Mouse (Mus musculus): ENCODE results near the gene Olfr351. TPM values are rescaled to one million over a fixed set of nuclear protein-coding genes. Genes with fewer than 3 reads are reported as not detected.

Gene Olfr351
- not detected in 2 replicates for polyA plus RNA-seq (2012)

DNA sequence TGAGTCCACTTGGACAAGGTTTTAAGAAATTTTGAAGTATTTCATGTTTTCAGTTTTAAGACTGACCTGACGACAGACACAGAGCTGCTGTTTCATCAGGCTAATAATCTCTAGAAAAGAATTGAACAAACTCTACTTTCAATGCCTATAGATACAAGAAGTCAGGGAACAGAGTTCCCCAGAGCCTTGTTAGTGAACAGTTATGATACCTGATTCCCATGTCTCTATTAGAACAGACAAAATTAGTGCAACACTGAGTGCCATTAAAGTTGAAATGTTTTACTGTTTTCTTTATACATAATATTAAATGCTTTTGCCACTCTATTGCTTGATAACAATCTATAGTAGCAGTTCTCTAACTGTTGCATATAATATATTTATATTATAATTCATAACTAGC, at the start of gene Olfr351:
Gene Olfr351, minus strand, starts transcription at position 101 of the 400 bp plus-strand sequence.
- Histone ChIP-seq H3K9me3 (ENCODE audit: control insufficient read depth, low read length) (peaks cover 11% of the 10 kb centered on the region), H3K36me3 (ENCODE audit: control insufficient read depth) (no peaks in the 10 kb centered on the region), H3K4me1 (ENCODE audit: control insufficient read depth) (no peaks in the 10 kb centered on the region), H3K27me3 (ENCODE audit: control insufficient read depth) (no peaks in the 10 kb centered on the region), H3K4me3 (replicated peaks) (no peak within 1 kb of the TSS)
- TF ChIP-seq TAL1 (IDR thresholded peaks at IDR 0.05; ENCODE audit: low read length) (no peak), GATA1 (IDR thresholded peaks at IDR 0.05; ENCODE audit: low read length) (no peak)

GRCm38 (mm10) chr2:36905380-36905779, 42.9 kb upstream of the Olfr351 start, which contains the start of gene Olfr354:
Gene Olfr354, plus strand, starts transcription at chr2:36905680.
- H3K36me3 ChIP-seq (ENCODE audit: control insufficient read depth) = no peaks in the 10 kb centered on the region
- H3K4me3 ChIP-seq (replicated peaks) = no peak within 1 kb of the TSS
- TF ChIP-seq GATA1 (IDR thresholded peaks at IDR 0.05; ENCODE audit: low read length) (no peak), TAL1 (IDR thresholded peaks at IDR 0.05; ENCODE audit: low read length) (no peak)

DNA sequence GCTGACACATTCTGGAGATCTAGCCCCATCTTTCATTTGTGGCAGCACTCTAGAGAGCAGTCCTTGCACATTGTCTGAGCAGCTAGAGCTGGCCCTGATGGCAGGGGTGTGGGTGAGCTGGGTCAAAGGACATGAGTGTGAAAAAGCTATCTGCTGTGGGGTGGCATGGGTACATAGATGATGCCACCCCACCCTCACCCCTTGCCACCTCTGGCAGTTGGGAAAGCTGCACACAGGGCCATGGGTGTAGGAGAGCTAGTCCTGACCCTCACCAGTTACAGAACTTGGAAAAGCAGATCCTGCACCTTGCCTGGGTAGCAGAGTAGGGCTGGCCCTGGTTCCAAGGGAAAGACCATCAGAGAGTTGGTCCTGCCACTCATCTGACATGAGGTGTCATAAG, 34.7 kb upstream of the Olfr351 start:
- no peak overlapping the region for H3K4me3 ChIP-seq (replicated peaks)
- no peaks in the 10 kb centered on the region for H3K36me3 ChIP-seq (ENCODE audit: control insufficient read depth)
- H3K9me3 ChIP-seq (ENCODE audit: control insufficient read depth, low read length) = peaks cover 6% of the 10 kb centered on the region
- no peaks in the 10 kb centered on the region for H3K27me3 ChIP-seq (ENCODE audit: control insufficient read depth)
- no peaks in the 10 kb centered on the region for H3K4me1 ChIP-seq (ENCODE audit: control insufficient read depth)
- TF ChIP-seq TAL1 (IDR thresholded peaks at IDR 0.05; ENCODE audit: low read length) = no peak
- no peak for TF ChIP-seq GATA1 (IDR thresholded peaks at IDR 0.05; ENCODE audit: low read length)

More at GRCm38 (mm10) chr2:36905380-36905779, 42.9 kb upstream of the Olfr351 start, which contains the start of gene Olfr354:
- Histone ChIP-seq H3K27me3 (ENCODE audit: control insufficient read depth) (no peaks in the 10 kb centered on the region), H3K4me1 (ENCODE audit: control insufficient read depth) (no peaks in the 10 kb centered on the region), H3K9me3 (ENCODE audit: control insufficient read depth, low read length) (peaks cover 14% of the 10 kb centered on the region)

DNA sequence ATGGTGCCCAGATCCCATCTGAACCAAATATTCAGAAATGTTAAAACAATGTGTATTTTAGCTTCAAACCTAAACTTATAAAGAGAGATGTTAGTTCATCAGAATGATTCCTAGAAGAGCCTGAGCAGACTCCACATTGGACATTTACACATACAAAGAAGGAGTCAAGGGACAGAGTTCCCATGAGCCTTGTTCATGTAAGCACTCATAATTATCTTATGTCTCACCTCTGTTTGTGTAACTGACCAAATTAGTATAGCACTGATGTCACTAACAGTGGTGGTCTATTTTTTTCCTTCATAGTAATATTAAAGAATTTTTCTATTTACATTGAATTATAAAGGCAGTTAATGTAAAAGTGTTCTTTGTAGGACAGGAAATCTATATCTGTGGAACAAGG, 30.4 kb upstream of the Olfr351 start, which contains the start of gene Olfr353:
Gene Olfr353, minus strand, starts transcription at position 101 of the 400 bp plus-strand sequence.
- Histone ChIP-seq H3K36me3 (ENCODE audit: control insufficient read depth) (no peaks in the 10 kb centered on the region), H3K4me3 (replicated peaks) (no peak within 1 kb of the TSS), H3K9me3 (ENCODE audit: control insufficient read depth, low read length) (no peaks in the 10 kb centered on the region; the same call in 1 of the 2 replicates), H3K27me3 (ENCODE audit: control insufficient read depth) (no peaks in the 10 kb centered on the region), H3K4me1 (ENCODE audit: control insufficient read depth) (no peaks in the 10 kb centered on the region)
- TF ChIP-seq TAL1 (IDR thresholded peaks at IDR 0.05; ENCODE audit: low read length) = no peak
- no peak for TF ChIP-seq GATA1 (IDR thresholded peaks at IDR 0.05; ENCODE audit: low read length)

- no peaks in the 10 kb centered on the region for H3K27me3 ChIP-seq (ENCODE audit: control insufficient read depth)
- H3K4me3 ChIP-seq (replicated peaks) = no peak within 1 kb of the TSS
- H3K9me3 ChIP-seq (ENCODE audit: control insufficient read depth, low read length) = peaks cover 10% of the 10 kb centered on the region
- H3K36me3 ChIP-seq (ENCODE audit: control insufficient read depth) = no peaks in the 10 kb centered on the region
- no peaks in the 10 kb centered on the region for H3K4me1 ChIP-seq (ENCODE audit: control insufficient read depth)
- TF ChIP-seq TAL1 (IDR thresholded peaks at IDR 0.05; ENCODE audit: low read length) = no peak
- no peak for TF ChIP-seq GATA1 (IDR thresholded peaks at IDR 0.05; ENCODE audit: low read length)
Observed at GRCm38 (mm10) chr2:36868160-36868559, 5.7 kb upstream of the Olfr351 start, which contains the start of gene Olfr352. Gene Olfr352, plus strand, starts transcription at chr2:36868460.

GRCm38 (mm10) chr2:36846010-36846409, 16.4 kb downstream of the Olfr351 start, which contains the start of gene Olfr350:
Gene Olfr350, plus strand, starts transcription at chr2:36846310.
- H3K27me3 ChIP-seq (ENCODE audit: control insufficient read depth) = no peaks in the 10 kb centered on the region
- H3K36me3 ChIP-seq (ENCODE audit: control insufficient read depth) = no peaks in the 10 kb centered on the region
- H3K4me3 ChIP-seq (replicated peaks) = no peak within 1 kb of the TSS
- 0 out of 2 replicates have a peak, but pooled peaks cover 4% of the 10 kb centered on the region for H3K9me3 ChIP-seq (ENCODE audit: control insufficient read depth, low read length)
- no peak for TF ChIP-seq TAL1 (IDR thresholded peaks at IDR 0.05; ENCODE audit: low read length)
- no peaks in the 10 kb centered on the region for H3K4me1 ChIP-seq (ENCODE audit: control insufficient read depth)

DNA sequence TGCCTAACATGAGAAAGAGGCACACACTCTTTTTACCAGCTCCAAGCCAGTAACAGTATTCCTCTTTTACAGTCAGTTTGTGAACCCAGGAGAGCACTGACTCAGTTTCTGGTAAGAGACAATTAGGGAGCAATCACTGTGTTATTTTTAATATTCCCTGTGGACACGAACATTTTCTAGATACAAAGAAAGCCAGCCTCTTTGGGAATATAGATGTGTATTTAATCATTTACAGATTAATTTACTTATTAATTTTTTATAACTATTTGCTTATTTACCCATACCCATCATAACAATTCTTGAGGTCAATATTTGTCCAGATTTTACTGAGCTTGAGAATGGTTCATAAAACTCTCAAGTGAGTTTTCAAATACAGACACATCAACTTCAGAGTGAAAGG, 45.5 kb downstream of the Olfr351 start, which contains the start of gene Olfr3:
Gene Olfr3, minus strand, starts transcription at position 101 of the 400 bp plus-strand sequence.
- Histone ChIP-seq H3K36me3 (ENCODE audit: control insufficient read depth) (no peaks in the 10 kb centered on the region), H3K4me3 (replicated peaks) (no peak within 1 kb of the TSS), H3K27me3 (ENCODE audit: control insufficient read depth) (no peaks in the 10 kb centered on the region), H3K9me3 (ENCODE audit: control insufficient read depth, low read length) (peaks cover 19% of the 10 kb centered on the region), H3K4me1 (ENCODE audit: control insufficient read depth) (no peaks in the 10 kb centered on the region)
- TF ChIP-seq TAL1 (IDR thresholded peaks at IDR 0.05; ENCODE audit: low read length) (no peak), GATA1 (IDR thresholded peaks at IDR 0.05; ENCODE audit: low read length) (no peak)

Other genes with a start within 250 kb of the Olfr351 start
- not detected in 2 replicates for gene Olfr345, start 222.6 kb downstream of the Olfr351 start, polyA plus RNA-seq (2012)
- 0.02 TPM in 1 of 2 replicates, not detected in the other for gene Olfr346, start 176.9 kb downstream of the Olfr351 start, polyA plus RNA-seq (2012)
- gene Olfr347, start 130.8 kb downstream of the Olfr351 start, polyA plus RNA-seq (2012) = not detected in 2 replicates
- not detected in 2 replicates for gene Olfr348, start 78.4 kb downstream of the Olfr351 start, polyA plus RNA-seq (2012)
- not detected in 2 replicates for gene Olfr50, start 72.1 kb downstream of the Olfr351 start, polyA plus RNA-seq (2012)
- not detected in 2 replicates for gene Olfr3, start 45.6 kb downstream of the Olfr351 start, polyA plus RNA-seq (2012)
- 0.04 TPM in 1 of 2 replicates, not detected in the other for gene Olfr350, start 16.4 kb downstream of the Olfr351 start, polyA plus RNA-seq (2012)
- gene Olfr352, start 5.8 kb upstream of the Olfr351 start, polyA plus RNA-seq (2012) = not detected in 2 replicates
- not detected in 2 replicates for gene Olfr353, start 30.3 kb upstream of the Olfr351 start, polyA plus RNA-seq (2012)
- not detected in 2 replicates for gene Olfr354, start 43.0 kb upstream of the Olfr351 start, polyA plus RNA-seq (2012)
- not detected in 2 replicates for gene Olfr355, start 66.2 kb upstream of the Olfr351 start, polyA plus RNA-seq (2012)
- not detected in 2 replicates for gene Olfr356, start 74.5 kb upstream of the Olfr351 start, polyA plus RNA-seq (2012)
- not detected in 2 replicates for gene Olfr357, start 131.2 kb upstream of the Olfr351 start, polyA plus RNA-seq (2012)
- 0.01 TPM in 1 of 2 replicates, not detected in the other for gene Olfr358, start 146.7 kb upstream of the Olfr351 start, polyA plus RNA-seq (2012)
- not detected in 2 replicates for gene Olfr360, start 203.1 kb upstream of the Olfr351 start, polyA plus RNA-seq (2012)
- not detected in 2 replicates for gene Olfr361, start 226.6 kb upstream of the Olfr351 start, polyA plus RNA-seq (2012)